Mouse (Mus musculus): Measurements from ENCODE around the gene Asb15.
A peak's percentile ranks its signal among the peaks of the same experiment; 100 is the strongest.

Asb15 gene

DNA sequence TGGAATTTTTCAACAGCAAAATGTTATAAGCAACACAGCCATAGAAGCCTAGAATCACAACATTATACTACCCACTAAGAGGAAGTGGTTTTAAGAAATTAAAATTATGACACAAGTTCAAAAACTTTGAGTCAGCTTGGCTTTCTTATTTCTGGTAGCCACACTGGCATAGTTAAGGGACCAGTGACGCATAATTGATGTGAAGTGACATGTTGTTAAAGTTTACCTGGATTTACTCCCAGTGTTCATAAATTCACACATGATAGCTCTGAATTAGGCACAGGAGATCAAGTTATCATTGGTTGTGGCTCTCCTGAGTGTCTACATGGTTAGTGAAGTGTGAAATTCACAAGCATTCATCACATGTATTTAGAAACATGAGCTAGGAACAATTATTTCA lies 36.9 kb downstream of the Asb15 start:
- DNase-seq (ENCODE audit: low read depth, low spot score), result no peak

DNA sequence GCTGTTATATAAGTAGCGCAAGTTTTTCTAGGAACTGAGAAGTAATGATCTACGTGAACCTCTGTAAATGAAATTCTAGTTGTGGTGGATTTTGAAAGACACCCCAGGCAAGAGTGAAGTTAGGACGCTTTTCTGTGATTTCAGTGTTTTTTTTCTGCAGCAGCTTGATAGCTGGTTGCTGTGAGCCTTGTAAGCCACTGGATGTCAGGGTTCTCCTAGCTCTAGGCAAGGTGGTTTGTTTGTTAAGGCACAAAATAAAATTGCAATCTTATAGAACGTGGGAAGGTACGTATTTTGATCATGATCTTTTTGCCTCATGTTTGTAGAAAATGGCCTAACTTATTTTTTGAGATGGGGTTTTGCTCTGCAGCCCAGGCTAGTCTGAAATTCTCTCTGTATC lies 41.0 kb downstream of the Asb15 start:
- no peak for DNase-seq (ENCODE audit: low read depth, low spot score)

DNA sequence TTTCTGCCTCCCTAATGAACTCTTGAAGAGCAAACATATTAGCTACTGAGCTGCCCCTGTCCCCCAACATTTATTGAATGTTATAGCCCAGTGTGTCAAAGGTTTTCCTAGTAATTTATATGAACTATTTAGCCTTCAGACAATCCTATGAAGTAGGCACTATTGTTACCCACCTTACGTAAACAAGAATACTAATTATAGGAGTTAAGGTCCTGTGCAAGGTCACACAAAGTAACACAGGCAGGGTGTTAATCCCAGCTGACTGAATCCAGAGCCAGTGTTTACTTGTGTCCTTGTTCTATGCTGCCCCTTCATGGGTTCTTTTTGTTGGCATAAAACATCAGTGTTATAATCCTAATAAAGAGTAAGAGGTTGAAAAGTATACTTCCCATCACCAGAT lies 41.8 kb downstream of the Asb15 start:
- no peak for DNase-seq (ENCODE audit: low read depth, low spot score)

DNA sequence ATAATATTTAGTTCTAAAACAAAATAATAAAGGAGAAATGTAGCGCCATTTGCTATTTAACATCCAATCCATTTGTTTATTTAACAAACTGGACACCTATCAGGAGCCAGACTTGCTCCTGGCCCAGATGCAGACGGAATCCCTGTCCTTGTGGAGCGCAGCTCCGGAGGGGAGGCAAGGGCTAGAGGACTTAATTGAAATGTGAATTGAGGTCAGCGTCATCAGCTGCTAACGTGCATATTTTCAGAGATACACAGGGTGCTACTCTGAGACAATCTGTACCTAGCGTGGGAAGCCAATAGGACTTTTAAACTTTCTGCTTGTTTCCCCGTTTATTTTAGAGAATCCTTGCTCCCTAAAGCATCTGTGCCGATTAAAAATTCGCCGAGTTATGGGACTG lies 42.3 kb downstream of the Asb15 start:
- no peak for DNase-seq (ENCODE audit: low read depth, low spot score)

DNA sequence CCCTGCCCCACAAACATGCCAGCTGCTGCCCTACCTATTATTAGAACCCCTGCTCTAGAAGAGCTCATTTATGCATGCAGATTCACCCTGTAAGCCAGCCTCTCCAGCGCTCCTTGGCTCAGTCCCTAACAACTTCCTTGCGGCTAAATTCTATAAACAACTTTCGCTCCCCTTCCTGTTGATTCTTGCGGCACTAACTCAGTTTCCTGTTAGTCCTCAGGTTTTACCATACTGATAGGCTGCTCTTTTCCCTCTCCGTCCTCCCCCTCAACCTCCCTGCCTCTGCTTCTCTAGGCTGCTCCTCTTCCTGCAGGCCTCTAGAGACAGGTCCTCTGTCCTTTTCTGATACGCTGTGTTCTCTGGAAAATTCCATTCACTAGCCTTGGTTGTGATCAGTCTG lies 43.2 kb downstream of the Asb15 start:
- no peak for DNase-seq (ENCODE audit: low read depth, low spot score)

DNA sequence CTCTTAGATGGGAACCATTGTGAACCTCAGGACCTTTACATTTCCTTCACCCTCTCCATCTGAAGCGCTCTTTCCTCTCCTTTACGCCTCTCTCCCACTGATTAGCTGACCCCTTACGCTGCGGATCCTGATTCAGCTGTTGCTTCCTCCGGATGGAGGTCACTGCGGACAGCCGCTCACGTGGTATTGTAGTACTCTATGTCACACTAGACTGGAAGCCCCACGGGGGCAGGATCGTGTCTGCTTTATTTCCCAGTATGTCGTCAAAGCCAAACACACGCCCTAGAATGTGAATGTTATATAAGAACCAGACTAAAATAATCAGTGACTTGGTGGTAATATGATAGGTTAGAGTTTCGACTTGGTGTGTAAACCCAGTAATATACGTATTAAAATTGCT lies 44.5 kb downstream of the Asb15 start:
- no peak for DNase-seq (ENCODE audit: low read depth, low spot score)

DNA sequence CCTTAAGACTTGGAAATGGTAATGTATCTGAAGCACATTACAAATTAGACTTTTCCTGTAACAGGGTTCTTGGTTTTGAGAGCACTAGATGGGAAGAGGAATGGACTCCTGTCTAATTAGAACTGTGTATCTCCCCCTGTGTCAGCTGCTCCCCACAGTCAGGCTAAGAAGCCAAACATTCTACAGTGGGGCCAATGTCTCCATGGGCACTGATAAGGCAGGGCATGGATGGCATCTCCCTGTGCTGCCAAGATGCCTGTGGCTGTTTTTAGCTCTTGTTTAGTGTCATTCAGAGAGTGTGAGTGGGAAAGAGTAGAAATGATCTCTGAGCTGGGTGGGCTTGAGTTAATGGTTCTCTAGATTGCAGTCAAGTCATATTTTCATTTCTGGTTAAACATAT lies 45.4 kb downstream of the Asb15 start:
- DNase-seq (ENCODE audit: low read depth, low spot score), result no peak

DNA sequence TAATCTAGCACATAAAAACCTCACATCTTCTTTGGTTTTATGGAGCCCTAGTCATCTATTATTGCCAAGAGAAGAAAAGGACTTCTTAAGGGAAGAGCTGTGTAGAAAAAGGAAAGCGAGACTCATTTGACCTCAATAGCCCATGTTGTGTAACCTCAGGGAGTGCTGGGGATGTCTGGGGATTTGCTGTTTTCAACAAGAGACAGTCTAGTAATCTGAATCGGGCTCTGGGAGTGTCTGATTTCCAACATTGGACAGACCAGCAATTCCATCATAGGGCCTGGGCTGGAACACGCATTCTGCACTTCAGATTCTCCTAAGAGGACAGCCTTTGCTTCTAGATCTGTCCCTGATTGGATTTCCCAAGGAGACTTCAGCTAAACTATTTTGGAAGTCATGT lies 55.5 kb downstream of the Asb15 start:
- peak; percentile 87 for DNase-seq (ENCODE audit: low read depth, low spot score)

DNA sequence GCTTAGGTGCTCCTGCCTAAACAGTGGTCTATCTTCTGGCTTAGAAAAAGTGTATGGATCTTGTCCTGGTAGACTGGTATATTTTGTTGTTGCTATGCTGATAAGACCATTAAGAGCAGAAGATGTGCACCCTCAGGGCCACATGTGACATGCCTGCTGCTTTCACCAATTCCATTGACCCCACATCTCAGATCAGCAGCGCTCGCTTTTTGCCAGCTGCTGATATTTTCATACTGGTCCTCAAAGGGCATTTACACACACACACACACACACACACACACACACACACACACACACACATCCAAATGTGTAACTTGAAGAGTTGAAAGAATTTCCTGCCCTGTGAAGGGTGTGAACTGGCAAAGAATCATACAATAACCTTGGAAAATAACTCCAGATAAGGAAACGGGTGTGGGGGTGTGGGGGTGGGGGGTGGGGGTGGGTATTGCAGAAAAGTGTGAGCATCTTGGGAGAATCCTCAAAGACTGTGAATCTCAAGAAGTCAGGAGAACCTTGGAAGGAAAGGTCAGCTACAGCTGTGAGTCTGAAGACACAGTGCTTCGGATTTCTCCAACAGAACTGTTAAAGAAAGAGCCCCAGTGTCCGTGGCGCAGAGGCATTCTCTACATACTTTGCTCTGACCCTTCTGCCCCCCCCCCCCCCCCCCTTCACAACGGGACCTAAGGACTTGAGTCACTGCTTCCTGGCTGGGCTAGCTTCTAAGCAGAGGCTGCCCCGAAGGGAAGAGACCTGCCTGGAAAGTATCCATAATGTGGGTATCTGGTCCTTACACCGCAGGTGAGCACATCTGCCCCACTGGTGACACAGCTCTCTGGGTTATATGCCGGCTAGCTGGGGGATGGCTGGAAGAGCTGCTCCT lies 57.7 kb downstream of the Asb15 start:
- no peak for DNase-seq (ENCODE audit: low read depth, low spot score)

DNA sequence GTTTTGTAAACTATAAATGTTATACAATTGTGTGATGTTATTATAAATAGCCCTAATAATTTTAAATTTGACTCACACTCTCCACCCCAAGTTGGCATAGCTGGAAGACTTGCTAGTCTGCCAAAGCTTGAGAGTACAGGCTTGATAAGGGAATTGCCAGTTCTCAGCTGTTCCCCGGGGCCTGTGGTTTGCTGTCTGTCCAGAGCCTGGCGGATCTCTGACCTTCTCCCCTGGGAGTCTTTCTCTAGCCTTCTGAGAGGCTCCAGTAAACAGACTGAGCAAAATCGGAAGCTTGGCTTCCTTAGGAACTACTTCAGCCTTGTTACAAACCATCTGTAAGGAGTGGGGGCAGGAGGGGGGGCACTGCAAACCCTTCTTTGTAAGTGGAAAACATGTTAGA lies 58.9 kb downstream of the Asb15 start:
- peak; percentile 84 for DNase-seq (ENCODE audit: low read depth, low spot score)

DNA sequence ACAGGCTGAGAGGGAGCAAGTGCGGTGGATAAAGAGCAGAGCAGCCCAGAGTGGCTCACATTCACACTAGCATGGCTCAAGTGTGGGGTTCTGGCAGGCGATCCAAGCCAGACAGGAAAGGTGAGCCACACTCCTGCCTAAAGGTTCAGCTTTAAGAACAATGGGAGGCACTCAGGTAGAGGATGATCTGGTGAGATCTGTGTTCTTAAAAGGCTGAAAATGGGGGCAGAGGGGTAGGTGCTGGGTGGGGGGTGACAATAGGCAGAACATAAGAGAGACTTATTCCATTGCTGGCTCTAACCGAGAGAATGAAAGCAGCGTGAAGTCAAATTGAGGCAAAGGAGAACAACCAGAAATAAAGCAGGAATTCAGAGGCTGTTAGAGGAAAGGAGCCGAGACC lies 62.3 kb downstream of the Asb15 start:
- DNase-seq (ENCODE audit: low read depth, low spot score), result no peak

DNA sequence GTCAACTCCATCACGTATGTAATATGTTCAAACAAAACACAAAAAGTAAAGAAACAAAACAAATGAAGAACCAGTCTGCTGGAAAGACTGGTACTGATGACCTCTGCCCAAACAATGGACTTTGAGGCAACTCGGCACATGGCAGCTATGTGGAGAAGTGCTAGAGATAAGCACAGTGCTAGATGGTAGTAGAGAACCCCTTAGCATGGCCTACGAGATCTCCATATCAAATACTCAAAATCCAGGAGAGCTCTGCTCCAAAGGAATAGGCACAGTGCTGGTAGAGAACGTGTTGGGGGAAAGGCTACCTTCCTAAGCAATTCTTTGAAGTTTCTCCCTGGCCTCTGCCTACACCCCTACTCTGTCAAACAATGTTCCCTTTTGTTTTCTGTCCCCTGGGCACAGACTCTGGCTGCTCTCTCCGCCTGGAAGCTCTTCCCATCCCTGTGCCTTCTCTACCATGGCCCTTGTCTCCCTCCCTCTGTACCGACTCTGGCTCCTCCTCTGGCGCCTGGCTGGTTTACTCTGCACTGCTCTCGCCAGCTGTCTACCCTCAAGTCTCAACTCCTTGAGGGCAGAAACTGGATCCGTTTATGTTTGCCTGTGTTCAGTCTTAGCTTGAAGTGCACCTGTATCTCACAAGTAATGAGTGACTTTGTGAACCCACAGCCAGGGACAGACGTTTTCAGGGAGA lies 63.7 kb downstream of the Asb15 start:
- DNase-seq (ENCODE audit: low read depth, low spot score), result no peak

DNA sequence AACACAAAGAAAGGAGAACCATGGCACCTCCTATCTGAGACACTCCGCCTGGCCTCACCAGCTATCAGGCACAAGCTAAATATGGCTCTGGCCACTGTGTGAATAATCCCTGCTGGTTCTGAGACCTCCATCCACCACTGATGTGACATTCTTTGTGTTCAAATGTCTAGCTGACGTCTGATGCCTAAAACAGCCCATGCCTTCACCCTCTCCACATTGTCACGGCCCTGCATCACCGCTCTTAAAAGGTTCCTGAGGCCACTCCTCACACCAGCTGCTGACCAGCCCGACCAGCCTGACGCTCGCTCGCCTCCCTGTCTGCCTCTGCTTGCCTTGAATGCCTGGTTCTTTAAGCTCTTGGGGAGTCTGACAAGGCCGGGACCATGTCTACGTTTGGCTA lies 69.6 kb downstream of the Asb15 start, which contains the start of gene Lmod2:
Gene Lmod2, plus strand, starts transcription at position 263 of the 400 bp plus-strand sequence.
- DNase-seq (ENCODE audit: low read depth, low spot score), result peak; percentile 74

DNA sequence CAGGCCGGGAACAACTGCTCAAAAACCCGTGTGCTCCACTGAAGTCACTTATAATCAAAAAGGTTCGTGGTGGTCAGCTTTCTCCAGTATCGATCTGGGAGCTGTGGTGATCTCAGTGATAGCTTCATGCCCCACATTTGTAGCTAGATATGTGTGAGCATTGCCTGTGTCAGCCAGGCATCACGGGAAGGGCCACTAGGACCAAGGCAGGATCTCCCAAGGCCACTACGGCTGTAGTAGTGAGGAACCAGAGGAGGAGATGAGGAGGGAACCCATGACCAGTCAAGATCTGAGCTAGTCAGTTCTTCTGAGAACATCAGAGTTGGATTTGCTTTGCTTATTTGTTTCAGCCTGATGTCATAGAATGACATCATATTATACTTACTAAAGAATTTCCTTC lies 71.2 kb downstream of the Asb15 start:
- DNase-seq (ENCODE audit: low read depth, low spot score), result no peak

DNA sequence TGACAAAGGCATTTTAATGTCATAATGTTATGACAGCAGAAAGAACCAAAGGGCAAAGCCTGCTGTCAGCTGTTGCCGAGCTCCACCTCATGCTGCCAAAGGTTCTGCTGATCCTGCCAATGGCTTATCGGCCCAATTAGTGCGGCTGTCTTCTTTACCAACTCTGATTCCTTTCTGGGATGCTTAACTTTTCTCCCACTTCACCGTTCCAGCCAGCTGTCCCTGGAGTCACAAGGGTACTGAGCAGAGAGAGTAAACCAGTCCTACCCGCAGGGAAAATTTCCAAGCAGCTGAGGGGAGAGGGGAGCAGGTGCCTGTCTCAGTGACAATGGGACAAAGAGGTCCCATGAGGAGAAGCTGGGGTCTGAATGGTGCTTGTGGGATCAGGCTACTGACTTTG lies 71.7 kb downstream of the Asb15 start:
- DNase-seq (ENCODE audit: low read depth, low spot score), result peak; percentile 51

DNA sequence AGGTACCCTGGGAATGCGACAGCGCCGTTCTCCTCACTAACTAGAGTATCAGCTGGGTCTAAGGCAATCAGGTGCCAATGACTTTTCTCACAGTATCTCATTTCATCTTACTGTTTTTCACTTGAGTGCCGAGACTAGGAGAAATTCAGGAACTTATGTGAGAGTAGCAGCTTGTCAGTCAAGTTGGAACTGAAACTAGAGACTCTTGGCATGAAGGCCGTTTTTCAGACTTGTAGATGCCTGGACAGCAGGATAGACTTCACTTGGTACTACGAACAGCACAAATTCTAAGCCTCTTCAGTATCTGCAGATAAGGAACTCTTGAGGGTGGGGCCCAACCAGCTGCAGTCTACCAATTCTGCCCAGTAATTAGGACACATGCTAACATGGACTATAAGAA lies 72.2 kb downstream of the Asb15 start:
- DNase-seq (ENCODE audit: low read depth, low spot score), result peak; percentile 56

DNA sequence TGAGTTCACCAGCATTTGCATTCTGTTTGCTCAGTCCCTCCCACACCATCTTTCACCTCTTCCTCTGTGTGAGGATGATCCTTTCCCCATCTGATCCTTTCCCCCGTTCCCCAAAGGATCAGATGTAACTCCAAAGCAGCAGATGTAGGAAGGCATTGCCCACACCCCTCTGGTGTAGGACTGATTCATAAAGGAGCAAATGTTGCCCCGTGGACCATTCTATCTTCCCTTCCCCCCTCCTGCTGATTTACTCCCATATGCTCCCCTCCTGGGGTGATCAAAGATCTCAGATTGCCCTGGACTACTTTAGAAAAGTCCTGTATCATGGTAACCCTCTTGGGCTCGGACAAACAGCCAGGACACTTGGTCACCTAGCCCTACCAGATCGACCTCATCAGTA lies 72.8 kb downstream of the Asb15 start:
- DNase-seq (ENCODE audit: low read depth, low spot score), result no peak

DNA sequence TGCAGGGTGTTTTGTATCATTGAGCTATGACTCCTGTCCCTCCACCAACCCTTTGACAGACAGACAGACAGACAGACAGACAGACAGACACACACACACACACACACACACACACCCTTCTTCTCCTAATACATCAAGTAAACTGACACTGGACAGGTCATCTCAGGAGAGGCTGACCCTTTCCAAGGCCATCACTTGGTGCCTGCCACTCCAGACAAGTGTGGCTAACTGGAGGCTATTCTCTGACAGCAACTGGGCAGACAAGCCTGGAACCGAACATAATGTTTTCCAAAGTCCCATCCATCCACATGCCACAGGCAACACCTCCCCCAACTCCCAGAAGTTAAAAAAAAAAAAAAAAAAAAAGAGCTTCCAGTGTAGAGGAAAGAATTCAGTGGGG lies 73.7 kb downstream of the Asb15 start:
- DNase-seq (ENCODE audit: low read depth, low spot score), result peak; percentile 78

DNA sequence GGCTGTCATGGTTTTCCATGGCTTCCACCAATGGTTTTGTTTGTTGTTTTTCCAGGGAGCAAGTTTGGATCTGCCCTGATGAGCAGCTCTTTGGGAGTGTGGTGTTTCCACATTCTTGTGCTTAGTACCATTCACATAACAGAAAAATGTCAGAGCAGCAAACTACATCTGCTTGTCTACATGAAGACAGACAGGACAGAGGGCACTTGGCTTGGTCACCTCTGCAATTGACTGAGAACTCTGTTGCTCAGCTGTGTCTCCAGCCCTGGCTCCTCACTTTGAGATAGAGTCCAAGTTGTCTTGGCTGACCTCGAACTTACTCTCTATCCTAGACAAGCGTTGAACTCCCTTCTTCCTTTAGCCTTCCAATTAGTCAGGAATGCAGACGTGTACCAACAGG lies 74.4 kb downstream of the Asb15 start:
- DNase-seq (ENCODE audit: low read depth, low spot score), result no peak

DNA sequence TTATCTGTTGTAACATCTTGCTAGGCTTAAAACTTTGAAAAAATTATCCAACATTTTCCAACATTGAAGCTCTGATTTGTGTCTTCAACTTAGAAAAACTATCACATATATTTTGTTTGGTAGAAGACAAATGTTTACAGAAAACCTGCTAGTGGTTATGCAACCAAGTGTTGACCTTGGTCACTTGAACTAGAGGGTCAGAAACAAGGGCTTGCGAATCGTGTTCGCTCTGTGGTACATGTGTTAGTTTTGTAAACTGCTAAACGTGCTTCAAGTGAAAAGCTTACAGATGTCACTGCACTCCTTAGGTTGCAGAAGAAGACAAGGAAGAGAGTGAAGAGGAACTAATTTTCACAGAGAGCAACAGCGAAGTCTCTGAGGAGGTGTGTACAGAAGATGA lies 75.0 kb downstream of the Asb15 start:
- DNase-seq (ENCODE audit: low read depth, low spot score), result no peak

DNA sequence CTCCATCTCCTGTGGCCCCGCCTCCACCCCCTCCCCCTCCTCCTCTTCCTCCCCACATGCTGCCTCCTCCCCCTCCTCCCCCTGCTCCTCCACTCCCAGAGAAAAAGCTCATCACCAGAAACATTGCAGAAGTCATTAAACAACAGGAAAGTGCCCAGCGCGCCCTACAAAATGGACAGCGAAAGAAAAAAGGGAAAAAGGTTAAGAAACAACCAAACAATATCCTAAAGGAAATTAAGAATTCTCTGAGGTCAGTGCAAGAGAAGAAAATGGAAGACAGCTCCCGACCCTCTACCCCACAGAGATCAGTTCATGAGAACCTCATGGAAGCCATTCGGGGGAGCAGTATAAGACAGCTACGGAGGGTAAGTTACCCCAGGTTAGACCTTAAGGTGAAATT lies 76.3 kb downstream of the Asb15 start:
- no peak for DNase-seq (ENCODE audit: low read depth, low spot score)

DNA sequence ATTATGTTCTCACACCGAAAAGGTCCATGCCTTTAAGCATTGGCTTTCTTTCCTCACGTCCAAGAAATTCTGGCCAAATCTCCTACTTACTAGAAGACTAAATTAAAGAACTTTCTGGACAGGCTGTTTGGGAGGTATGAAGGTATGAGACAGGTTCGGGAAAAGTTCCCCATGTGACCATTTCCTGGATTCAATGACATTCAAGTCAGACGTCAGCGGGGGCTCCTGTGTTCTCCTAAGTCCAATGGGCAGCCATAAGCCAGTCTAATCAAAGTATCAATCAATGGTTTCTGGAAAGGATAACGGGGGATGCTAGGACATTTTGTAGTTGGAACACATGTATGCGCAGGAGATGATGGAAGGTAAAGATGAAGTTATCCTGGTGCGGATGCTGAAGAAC lies 77.7 kb downstream of the Asb15 start:
- DNase-seq (ENCODE audit: low read depth, low spot score), result no peak

DNA sequence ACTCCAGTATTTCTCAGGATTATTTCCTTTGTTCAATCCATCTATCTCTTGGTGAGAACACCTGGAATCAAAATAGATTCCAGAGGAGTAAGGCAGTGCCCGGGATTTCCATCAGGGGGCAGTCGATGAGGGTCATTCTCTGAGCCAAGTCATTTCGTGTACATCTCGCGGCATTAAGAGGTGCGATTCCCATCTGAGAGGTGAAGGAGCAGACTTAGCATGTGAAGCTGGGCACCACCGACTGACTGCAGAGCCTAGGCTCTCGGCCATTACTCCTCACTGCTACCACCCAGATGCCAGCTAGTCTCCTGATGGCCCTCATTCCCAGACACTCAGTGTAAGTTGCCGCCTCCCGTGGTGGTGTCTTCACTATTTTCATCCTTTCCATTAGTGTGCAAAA lies 78.6 kb downstream of the Asb15 start:
- DNase-seq (ENCODE audit: low read depth, low spot score), result no peak

Data from skeletal muscle tissue, adult 2 months (tissue).